Mouse (Mus musculus) brain, embryonic 14.5 days (tissue): ENCODE measurements around the gene Tomm22.

Experiments
- CTCF ChIP-seq: fragments of 200-500 bp; IDR thresholded peaks from 2 replicates; pipeline ENCODE4 v1.5.1; 2012; ENCODE audit warnings: inconsistent platforms, mild to moderate bottlenecking, moderate library complexity, borderline replicate concordance; ENCODE audit not compliant: insufficient read depth, insufficient read length; ENCODE audit errors: extremely low read depth
- POLR2A ChIP-seq: fragments of 200-500 bp; IDR thresholded peaks from 2 replicates; pipeline ENCODE4 v1.6.1; 2012; ENCODE audit warnings: mild to moderate bottlenecking, inconsistent platforms, borderline replicate concordance; ENCODE audit not compliant: poor library complexity, insufficient read depth, insufficient read length, severe bottlenecking; ENCODE audit errors: extremely low read depth

- TF ChIP-seq POLR2A (no peak), CTCF (no peak)
Observed at GRCm38 (mm10) chr15:79715646-79716045, 45.0 kb downstream of the Tomm22 start.
